In the genomic region with DNA sequence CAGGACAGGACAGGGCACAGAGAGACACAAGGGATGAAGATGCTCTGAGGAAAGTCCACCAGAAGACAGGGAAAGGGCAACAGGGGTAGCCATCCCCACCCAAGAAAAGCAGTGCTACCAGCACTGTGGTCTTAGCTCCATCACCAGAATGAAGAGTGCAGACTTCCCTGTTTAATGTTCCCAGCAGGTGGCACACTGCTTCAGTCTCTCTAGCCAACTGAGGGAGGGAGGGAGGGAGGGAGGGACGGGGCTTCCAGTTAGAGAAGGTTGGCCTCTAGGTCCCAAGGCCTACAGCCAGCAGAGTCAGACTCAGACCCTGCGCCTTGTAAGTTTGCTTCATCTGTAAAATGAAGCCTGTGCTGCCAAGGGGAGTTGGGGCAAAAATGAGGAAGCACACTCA, we compare ENCODE assay signal across 9 mouse cellular contexts. TPM values are rescaled to one million over a fixed set of nuclear protein-coding genes. Genes with fewer than 3 reads are reported as not detected.
DNase-seq lines count a peak whose midpoint lies in the region; ATAC-seq and TF ChIP-seq lines count a peak whose summit lies in the region.
"Had no signal": no experiment of that assay in that cellular context is flagged by ENCODE, and none has a peak within 500 bp of the region (broad histone marks: within the 10 kb centered on the region; RNA-seq: fewer than 3 reads in every experiment).

No protein-coding gene starts in this region.

- H3K4me3 ChIP-seq in lung, embryonic 14.5 days (ENCODE audit: low read depth, low read length) = no peak overlapping the region
- no peak overlapping the region for H3K4me3 ChIP-seq in cortical plate, adult 2 months (ENCODE audit: insufficient read depth, low read length)
- no peak overlapping the region for H3K4me3 ChIP-seq in intestine, embryonic 16.5 days (ENCODE audit: low read length)
- H3K4me3 ChIP-seq in midbrain, embryonic 13.5 days (replicated peaks) = no peak overlapping the region
- H3K4me3 ChIP-seq: hindbrain, embryonic 15.5 days had no signal

- peak; percentile 49 for DNase-seq in lung, embryonic 14.5 days
- no peak for DNase-seq in lung, adult 18-20 months
- peak; percentile 52 for DNase-seq in retina, embryonic 14.5 days (ENCODE audit: low spot score)
- no peak for DNase-seq in cerebellum, postnatal 36 days
- DNase-seq in ovary, adult 18-20 months (ENCODE audit: low spot score) = no peak

- 44% methylated on average over 2 of the region's 2 CpGs for WGBS in lung, embryonic 14.5 days
- 43% methylated on average over 2 of the region's 2 CpGs for WGBS in intestine, embryonic 16.5 days
- 60% methylated on average over 2 of the region's 2 CpGs for WGBS in midbrain, embryonic 13.5 days

- ATAC-seq in lung, embryonic 14.5 days (ENCODE audit: insufficient read depth) = no peak
- ATAC-seq in intestine, embryonic 16.5 days = peak; percentile 55
- ATAC-seq in midbrain, embryonic 13.5 days = no peak

- H3K27me3 ChIP-seq in lung, embryonic 14.5 days (ENCODE audit: insufficient read depth, low read length) = no peaks in the 10 kb centered on the region
- H3K27me3 ChIP-seq in intestine, embryonic 16.5 days (replicated peaks; ENCODE audit: control insufficient read depth, insufficient read depth, low read length) = no peaks in the 10 kb centered on the region
- no peaks in the 10 kb centered on the region for H3K27me3 ChIP-seq in midbrain, embryonic 13.5 days
- H3K27me3 ChIP-seq: hindbrain, embryonic 15.5 days had no signal

- H3K9me3 ChIP-seq in lung, embryonic 14.5 days (ENCODE audit: low read depth, low read length) = no peaks in the 10 kb centered on the region
- no peaks in the 10 kb centered on the region for H3K9me3 ChIP-seq in intestine, embryonic 16.5 days (ENCODE audit: control insufficient read depth, low read length)
- no peaks in the 10 kb centered on the region for H3K9me3 ChIP-seq in midbrain, embryonic 13.5 days
- H3K9me3 ChIP-seq: hindbrain, embryonic 15.5 days had no signal

- TF ChIP-seq CTCF in lung, embryonic 14.5 days (IDR thresholded peaks at IDR 0.05; ENCODE audit: low read depth) = peak; percentile 54
- peak; percentile 40 for TF ChIP-seq CTCF in cortical plate, adult 2 months (IDR thresholded peaks at IDR 0.05; ENCODE audit: extremely low read depth, insufficient read depth, low read length)

- no peak overlapping the region for H3K27ac ChIP-seq in lung, embryonic 14.5 days (ENCODE audit: low read depth)
- no peak overlapping the region for H3K27ac ChIP-seq in cortical plate, adult 2 months (ENCODE audit: insufficient read depth, low read length)
- H3K27ac ChIP-seq in intestine, embryonic 16.5 days (ENCODE audit: low read length) = peak overlapping the region; percentile 36
- no peak overlapping the region for H3K27ac ChIP-seq in midbrain, embryonic 13.5 days
- H3K27ac ChIP-seq: hindbrain, embryonic 15.5 days had no signal

- H3K4me1 ChIP-seq in lung, embryonic 14.5 days (ENCODE audit: insufficient read depth) = peaks cover 12% of the 10 kb centered on the region; the same call in 1 of the 2 replicates
- H3K4me1 ChIP-seq in cortical plate, adult 2 months (ENCODE audit: control insufficient read depth, insufficient read depth, low read length) = no peaks in the 10 kb centered on the region
- H3K4me1 ChIP-seq in intestine, embryonic 16.5 days (ENCODE audit: control insufficient read depth, insufficient read depth, low read length) = peaks cover 33% of the 10 kb centered on the region
- no peaks in the 10 kb centered on the region for H3K4me1 ChIP-seq in midbrain, embryonic 13.5 days (replicated peaks)

- TF ChIP-seq POLR2A in cortical plate, adult 2 months (IDR thresholded peaks at IDR 0.05; ENCODE audit: extremely low read depth, insufficient read depth, low read length) = no peak

- no peak overlapping the region for H3K4me2 ChIP-seq in lung, embryonic 14.5 days
- no peak overlapping the region for H3K4me2 ChIP-seq in intestine, embryonic 16.5 days (ENCODE audit: low read depth, low read length)
- H3K4me2 ChIP-seq in midbrain, embryonic 13.5 days (replicated peaks) = no peak overlapping the region
- H3K4me2 ChIP-seq: hindbrain, embryonic 15.5 days had no signal

- no peaks in the 10 kb centered on the region for H3K36me3 ChIP-seq in lung, embryonic 14.5 days (ENCODE audit: insufficient read depth)
- no peaks in the 10 kb centered on the region for H3K36me3 ChIP-seq in intestine, embryonic 16.5 days (ENCODE audit: control insufficient read depth, insufficient read depth, low read length)
- H3K36me3 ChIP-seq in midbrain, embryonic 13.5 days = no peaks in the 10 kb centered on the region
- H3K36me3 ChIP-seq: hindbrain, embryonic 15.5 days had no signal

- H3K9ac ChIP-seq in lung, embryonic 14.5 days = no peak overlapping the region
- no peak overlapping the region for H3K9ac ChIP-seq in intestine, embryonic 16.5 days (ENCODE audit: low read depth, low read length)
- no peak overlapping the region for H3K9ac ChIP-seq in midbrain, embryonic 13.5 days (replicated peaks)
- H3K9ac ChIP-seq: hindbrain, embryonic 15.5 days had no signal

RNA-seq across cellular contexts. Expression of gene Epb41l4b, which starts 22.7 kb away (rescaled TPM):
- 1.2 and 1.7 TPM in 2 replicates for polyA plus RNA-seq in lung, embryonic 14.5 days (2014; fragmentation: Nextera tagmentation; extraction: Ambion mirVana)
- 17.7 and 19.2 TPM in 2 replicates for polyA plus RNA-seq in cortical plate, adult 2 months (2012; rRNA removed)
- polyA plus RNA-seq in intestine, embryonic 16.5 days (2015; fragmentation: Nextera tagmentation; extraction: Ambion mirVana) = 13.9 and 16.6 TPM in 2 replicates
- 1.9 and 2.3 TPM in 2 replicates for polyA plus RNA-seq in midbrain, embryonic 13.5 days (2015; fragmentation: Nextera tagmentation; extraction: Ambion mirVana)

Comparison
In these comparisons a context has a peak if more than half of its experiments do, and no peak if none do; other contexts are left out.
1. DNase-seq: peak in lung, embryonic 14.5 days (single experiment) and retina, embryonic 14.5 days (single experiment); none in lung, adult 18-20 months (0 of 2), cerebellum, postnatal 36 days (0 of 2) and ovary, adult 18-20 months (single experiment).